Mouse (Mus musculus): ENCODE data around the gene Sv2a.

Sv2a gene

GRCm38 (mm10) chr3:96180727-96181477 lies at the start of gene Sv2a:
TSS of gene Sv2a (plus strand) at chr3:96181151.
- DNase-seq (ENCODE audit: low spot score): peak; percentile 8

GRCm38 (mm10) chr3:96132478-96132877 lies 48.5 kb upstream of the Sv2a start:
- DNase-seq (ENCODE audit: low spot score): no peak

GRCm38 (mm10) chr3:96133327-96133905 lies 47.5 kb upstream of the Sv2a start:
- DNase-seq (ENCODE audit: low spot score): no peak

- no peak for DNase-seq (ENCODE audit: low spot score)
Measured at GRCm38 (mm10) chr3:96135011-96135410, 45.9 kb upstream of the Sv2a start.

GRCm38 (mm10) chr3:96147950-96148349 lies 33.0 kb upstream of the Sv2a start:
- peak; percentile 17 for DNase-seq (ENCODE audit: low spot score)

GRCm38 (mm10) chr3:96151836-96152235 lies 29.1 kb upstream of the Sv2a start:
- DNase-seq (ENCODE audit: low spot score): no peak

GRCm38 (mm10) chr3:96152611-96153010 lies 28.3 kb upstream of the Sv2a start:
- no peak for DNase-seq (ENCODE audit: low spot score)

- no peak for DNase-seq (ENCODE audit: low spot score)
Measured at GRCm38 (mm10) chr3:96155501-96155900, 25.4 kb upstream of the Sv2a start.

GRCm38 (mm10) chr3:96159820-96160219 lies 21.1 kb upstream of the Sv2a start:
- DNase-seq (ENCODE audit: low spot score): no peak

- no peak for DNase-seq (ENCODE audit: low spot score)
Measured at GRCm38 (mm10) chr3:96160222-96160802, 20.6 kb upstream of the Sv2a start.

GRCm38 (mm10) chr3:96160803-96161516 lies 20.0 kb upstream of the Sv2a start:
- no peak for DNase-seq (ENCODE audit: low spot score)

GRCm38 (mm10) chr3:96161869-96162840 lies 18.8 kb upstream of the Sv2a start, which contains the start of gene Mtmr11:
TSS of gene Mtmr11 (plus strand) at chr3:96162004.
- DNase-seq (ENCODE audit: low spot score): no peak

GRCm38 (mm10) chr3:96163040-96163439 lies 17.9 kb upstream of the Sv2a start:
- DNase-seq (ENCODE audit: low spot score): no peak

- DNase-seq (ENCODE audit: low spot score): no peak
Measured at GRCm38 (mm10) chr3:96168466-96169158, 12.3 kb upstream of the Sv2a start.

- DNase-seq (ENCODE audit: low spot score): no peak
Measured at GRCm38 (mm10) chr3:96170276-96170675, 10.7 kb upstream of the Sv2a start.

- DNase-seq (ENCODE audit: low spot score): no peak
Measured at GRCm38 (mm10) chr3:96170976-96171545, 9.9 kb upstream of the Sv2a start.

GRCm38 (mm10) chr3:96171583-96172196 lies 9.3 kb upstream of the Sv2a start:
- no peak for DNase-seq (ENCODE audit: low spot score)

GRCm38 (mm10) chr3:96172197-96173178 lies 8.5 kb upstream of the Sv2a start, which contains the start of gene Sf3b4:
TSS of gene Sf3b4 (plus strand) at chr3:96172332.
- DNase-seq (ENCODE audit: low spot score): peak; percentile 73

GRCm38 (mm10) chr3:96173185-96173584 lies 7.8 kb upstream of the Sv2a start:
- no peak for DNase-seq (ENCODE audit: low spot score)
